Mouse (Mus musculus) ovary, postnatal 14 days (tissue): ENCODE measurements at regions not wholly inside any gene's neighbourhood (a gene's known extent, or its start where the extent isn't known, plus 50 kb on each side); places are given as distances from the start of the nearest gene placed in this dataset.
A peak's percentile ranks its signal among the peaks of the same experiment; 100 is the strongest.

Experiments
- DNase-seq: peaks from one replicate; pipeline ENCODE4 v3.0.0; 2022; ENCODE audit warnings: low spot score

DNA sequence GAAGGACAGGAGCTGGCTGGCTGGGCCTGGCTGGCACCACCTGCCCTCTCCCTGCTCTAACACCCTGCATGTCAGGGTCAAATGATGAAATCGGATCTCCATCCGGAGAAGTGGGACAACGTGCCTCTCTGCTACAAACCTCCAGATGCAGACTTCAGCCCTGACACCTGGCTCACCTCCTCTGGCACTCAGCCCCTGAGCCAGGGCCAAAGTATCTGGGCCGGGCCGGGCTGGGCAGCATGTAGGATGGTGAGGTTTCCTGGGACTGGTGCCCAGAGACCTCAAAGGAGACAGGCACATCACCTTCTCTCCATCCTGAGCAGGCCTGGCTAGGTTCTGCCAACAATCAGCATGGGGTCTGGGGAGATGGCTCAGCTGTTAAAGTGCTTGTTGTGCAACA, 113.5 kb downstream of the Tfcp2l1 start:
- peak; percentile 19 for DNase-seq

DNA sequence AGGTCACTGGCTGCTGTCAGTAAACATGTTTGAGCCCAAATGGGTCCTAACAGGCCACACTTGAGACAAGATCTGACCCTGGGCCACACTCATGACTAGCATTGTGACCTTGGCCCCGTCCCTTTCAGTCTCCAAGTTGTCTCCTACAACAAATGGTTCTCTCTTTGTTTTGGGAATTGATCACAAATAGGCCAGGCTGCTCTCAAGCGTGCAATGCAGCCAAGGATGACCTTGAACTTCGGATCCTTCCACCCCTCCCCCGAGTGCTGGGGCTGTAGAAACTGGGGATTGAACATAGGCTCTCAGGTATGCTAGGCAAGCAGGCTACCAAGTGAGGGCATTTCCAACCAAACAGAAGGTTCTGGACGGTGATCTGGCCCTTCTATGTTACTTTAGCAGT, 120.5 kb downstream of the Tfcp2l1 start:
- no peak for DNase-seq

- DNase-seq, result no peak
These were observed 125.1 kb downstream of the Tfcp2l1 start for GRCm38 (mm10) chr1:118752869-118753268.

GRCm38 (mm10) chr1:118756171-118756865, 128.6 kb downstream of the Tfcp2l1 start:
- DNase-seq, result no peak

DNA sequence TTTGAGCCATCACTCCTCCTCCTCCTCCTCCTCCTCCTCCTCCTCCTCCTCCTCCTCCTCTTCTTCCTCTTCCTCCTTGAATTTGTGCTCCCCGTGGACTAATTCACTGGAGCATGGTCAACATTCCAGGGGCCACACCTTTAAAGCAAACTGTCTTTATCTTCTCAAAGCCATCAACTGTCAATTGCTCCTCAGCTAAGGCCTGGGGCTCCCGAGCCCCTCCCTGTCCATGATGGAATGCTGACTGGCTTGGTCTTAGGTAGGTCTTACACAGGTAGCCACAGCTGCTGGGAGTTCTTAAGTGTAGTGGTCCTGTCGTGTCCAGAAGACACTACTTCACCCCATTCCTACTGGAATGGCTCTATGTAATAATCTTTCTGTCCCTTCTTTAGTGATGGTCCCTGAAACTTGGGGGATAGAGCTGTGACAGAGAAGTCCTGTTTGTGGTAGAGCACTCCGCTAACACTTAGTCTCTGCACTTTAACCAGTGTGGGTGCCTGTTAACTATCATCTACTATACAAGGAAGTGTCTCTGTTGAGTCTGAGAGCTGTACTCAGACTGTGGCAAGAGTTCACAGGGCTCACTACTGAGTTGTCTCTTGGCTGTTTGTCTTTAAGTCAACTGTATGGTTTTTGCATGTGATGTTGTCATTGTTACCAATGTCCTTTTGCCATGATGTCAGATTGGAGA, 129.7 kb downstream of the Tfcp2l1 start:
- DNase-seq, result no peak

GRCm38 (mm10) chr1:118758031-118758400, 130.3 kb downstream of the Tfcp2l1 start:
- no peak for DNase-seq

GRCm38 (mm10) chr1:118759141-118759932, 131.6 kb downstream of the Tfcp2l1 start:
- peak; percentile 74 for DNase-seq

DNA sequence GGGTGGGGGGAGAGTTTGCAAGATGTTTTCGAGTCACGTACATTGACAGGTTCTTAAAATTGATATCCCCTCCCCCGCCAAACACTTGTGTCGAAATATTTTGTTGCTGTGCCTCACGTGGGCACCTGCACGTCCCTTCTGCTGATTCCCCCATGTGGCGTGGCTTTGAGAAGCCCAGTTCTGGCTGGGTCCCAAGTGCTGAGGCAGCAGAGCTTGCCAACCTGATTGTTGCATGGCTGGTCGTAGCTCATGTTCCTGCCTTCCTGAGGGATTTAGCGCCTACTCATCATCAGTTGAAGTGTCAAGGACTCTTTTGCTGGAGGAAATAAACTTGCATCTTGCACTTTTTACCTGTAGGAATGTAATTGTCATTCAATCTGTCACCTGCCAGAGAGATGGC, 137.8 kb downstream of the Tfcp2l1 start:
- no peak for DNase-seq

DNA sequence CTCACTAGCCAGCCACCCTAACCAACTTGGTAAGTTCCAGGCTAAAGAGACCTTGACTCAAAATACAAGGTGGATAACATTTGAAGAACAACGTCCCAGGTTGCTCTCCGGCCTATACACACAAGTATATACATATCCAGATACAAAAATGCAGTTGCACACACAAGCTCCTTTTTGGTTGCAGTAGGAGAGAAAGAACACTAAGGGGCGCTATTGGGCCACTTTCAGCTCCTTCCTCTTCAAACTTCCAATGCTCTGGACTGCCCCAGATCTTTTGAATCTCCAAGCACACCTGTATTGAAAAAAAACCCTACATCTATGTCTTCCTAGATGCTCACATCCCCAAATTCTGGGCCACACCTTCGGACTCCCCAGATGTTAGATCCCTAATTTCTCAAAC, 141.1 kb downstream of the Tfcp2l1 start:
- peak; percentile 36 for DNase-seq

GRCm38 (mm10) chr1:118772261-118772660, 144.5 kb downstream of the Tfcp2l1 start:
- peak; percentile 64 for DNase-seq

DNA sequence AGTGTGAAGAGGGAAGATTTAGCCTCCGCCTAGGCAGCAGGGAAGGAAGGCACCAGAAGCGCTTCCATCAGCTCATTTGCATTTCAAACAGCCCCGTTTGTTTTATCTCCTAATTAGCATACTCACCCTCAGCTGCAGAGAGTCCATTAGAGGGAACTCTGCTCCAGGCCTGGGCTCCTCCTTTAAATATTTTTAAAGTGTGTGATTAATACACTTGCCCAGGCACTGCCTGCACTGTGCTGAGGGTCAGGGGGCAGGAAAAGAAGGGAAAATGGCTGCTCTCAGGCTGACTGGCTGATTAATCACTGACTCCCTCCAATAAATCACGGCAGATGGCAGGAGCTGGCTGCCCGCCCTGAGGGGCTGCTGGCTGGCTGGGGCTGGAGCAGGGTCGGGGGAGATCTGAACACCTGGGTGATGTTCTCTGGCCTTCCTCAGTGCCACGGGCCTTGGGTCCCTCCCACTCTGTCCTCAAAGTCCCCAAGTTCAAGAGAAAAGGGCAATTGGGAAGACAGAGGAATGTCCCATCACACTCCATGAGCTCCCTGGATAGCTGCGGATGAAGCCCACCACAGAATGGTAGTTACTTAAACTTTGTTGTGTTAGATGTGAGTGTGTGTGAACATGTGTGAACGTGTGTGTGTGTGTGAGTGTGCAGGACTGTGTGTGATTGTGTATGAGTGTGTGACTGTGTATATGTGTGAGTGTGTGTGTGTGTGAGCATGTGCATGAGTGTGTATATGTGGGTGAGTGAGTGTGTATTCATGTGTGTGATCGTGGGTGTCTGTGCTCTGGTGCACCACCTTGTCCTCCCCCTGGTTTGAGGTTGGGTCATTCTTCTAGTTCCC, 149.1 kb downstream of the Tfcp2l1 start:
- DNase-seq, result no peak
